Mouse (Mus musculus) lung, embryonic 14.5 days (tissue): ENCODE measurements around the gene Wdr73. TPM values are rescaled to one million over a fixed set of nuclear protein-coding genes. Genes with fewer than 3 reads are reported as not detected.

Experiments
- ATAC-seq: fragments of 200-750 bp; cut with Nextera tagmentation; 2 replicates; pipeline ENCODE4 v1.8.0; 2017; ENCODE audit warnings: mild to moderate bottlenecking, moderate TSS enrichment, moderate library complexity; ENCODE audit not compliant: insufficient read depth
- DNase-seq: peaks from one replicate; pipeline ENCODE4 v3.0.0-alpha.2; 2015
- H3K27ac ChIP-seq: fragments of 300-500 bp; sonication (generic); 2 replicates; pipeline ENCODE4 v1.5.1; 2014; ENCODE audit warnings: low read depth, mild to moderate bottlenecking, moderate library complexity
- H3K27me3 ChIP-seq: fragments of 300-500 bp; sonication (generic); 2 replicates; pipeline ENCODE4 v1.6.1; 2014; ENCODE audit warnings: low read length, control low read depth; ENCODE audit not compliant: insufficient read depth
- H3K36me3 ChIP-seq: fragments of 300-500 bp; sonication (generic); 2 replicates; pipeline ENCODE4 v1.6.1; 2014; ENCODE audit warnings: control low read depth; ENCODE audit not compliant: insufficient read depth
- H3K4me1 ChIP-seq: fragments of 300-500 bp; sonication (generic); 2 replicates; pipeline ENCODE4 v1.6.1; 2014; ENCODE audit warnings: antibody characterized with exemption, control low read depth; ENCODE audit not compliant: insufficient read depth
- H3K4me2 ChIP-seq: fragments of 300-500 bp; sonication (generic); 2 replicates; pipeline ENCODE4 v1.6.1; 2014; ENCODE audit warnings: mild to moderate bottlenecking
- H3K4me3 ChIP-seq: fragments of 300-500 bp; sonication (generic); 2 replicates; pipeline ENCODE4 v1.5.1; 2014; ENCODE audit warnings: low read depth, low read length
- H3K9ac ChIP-seq: fragments of 300-500 bp; sonication (generic); 2 replicates; pipeline ENCODE4 v1.6.1; 2014
- H3K9me3 ChIP-seq: fragments of 300-500 bp; sonication (generic); 2 replicates; pipeline ENCODE4 v1.6.1; 2016; ENCODE audit warnings: low read depth, low read length, control low read depth
- CTCF ChIP-seq: IDR thresholded peaks from 2 replicates; pipeline ENCODE4 v1.5.1; 2016; ENCODE audit warnings: antibody characterized with exemption, low read depth
- WGBS: fragments of 180-500 bp; shearing (Covaris S2); extraction: QIAGEN DNeasy Blood & Tissue Kit; methylation state at CpG from one replicate; pipeline ENCODE4 v1.1.7; 2014; 5-methylcytosine and 5-hydroxymethylcytosine counted together
- polyA plus RNA-seq: library from polyadenylated mRNA; unstranded; fragments of >200 nt; fragmentation: Nextera tagmentation; extraction: Ambion mirVana; gene quantifications from 2 replicates; pipeline ENCODE4 v1.2.1, GENCODE M21; 2014

Wdr73 gene
- polyA plus RNA-seq, 1 experiment from 2014 or later: 29.0 TPM

DNA sequence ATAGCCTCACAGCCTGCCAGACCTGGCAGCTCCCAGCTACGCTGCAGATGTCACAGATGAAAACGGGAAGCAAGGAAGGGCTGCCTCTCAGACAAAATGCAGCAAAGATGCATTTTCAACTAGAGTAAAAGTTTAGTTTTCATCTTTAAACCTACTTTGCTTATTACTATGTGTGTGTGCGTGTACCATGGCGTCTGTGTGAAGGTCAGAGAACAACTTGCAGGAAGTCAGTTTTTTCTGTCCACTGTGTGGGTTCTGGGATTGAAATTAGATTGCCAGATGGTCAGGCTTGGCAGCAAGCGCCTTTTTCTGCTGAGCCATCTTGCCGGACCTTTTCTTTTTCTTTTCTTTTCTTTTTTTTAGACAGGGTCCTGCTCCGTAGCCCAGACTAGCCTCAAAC is 6.9 kb downstream of the Wdr73 start:
- DNase-seq (no peak), ATAC-seq (no peak)
- H3K4me1 ChIP-seq: no peaks in the 10 kb centered on the region
- WGBS: 79% methylated on average over 7 of the region's 7 CpGs
- TF ChIP-seq CTCF: no peak
- peaks cover 87% of the 10 kb centered on the region for H3K36me3 ChIP-seq
- no peak overlapping the region for H3K9ac ChIP-seq
- no peaks in the 10 kb centered on the region for H3K9me3 ChIP-seq
- no peak overlapping the region for H3K27ac ChIP-seq
- no peaks in the 10 kb centered on the region for H3K27me3 ChIP-seq
- H3K4me3 ChIP-seq: no peak overlapping the region
- no peak overlapping the region for H3K4me2 ChIP-seq

DNA sequence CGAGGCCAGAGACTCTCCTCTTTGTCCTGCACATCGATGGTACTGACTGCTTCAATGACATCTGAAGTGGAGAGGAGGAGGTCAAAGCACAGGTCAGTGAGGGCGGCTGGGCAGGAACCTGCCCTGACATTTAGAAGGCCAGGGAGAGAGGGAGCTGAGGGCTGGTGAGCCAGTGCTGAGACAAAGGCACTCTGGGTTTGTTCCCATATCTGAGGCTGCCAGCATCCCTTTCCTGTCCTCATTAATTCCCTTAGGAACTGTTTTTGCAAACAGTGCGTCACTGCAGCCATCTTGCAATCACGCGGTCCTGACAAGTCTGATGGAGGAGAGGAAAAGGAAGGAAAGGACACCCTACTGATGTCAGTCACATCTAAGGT is 7.3 kb downstream of the Wdr73 start:
- no peak overlapping the region for H3K9ac ChIP-seq
- H3K9me3 ChIP-seq: no peaks in the 10 kb centered on the region
- ATAC-seq: no peak
- 68% methylated on average over 6 of the region's 6 CpGs for WGBS
- H3K27ac ChIP-seq: no peak overlapping the region; the same call in 1 of the 2 replicates
- no peak overlapping the region for H3K4me2 ChIP-seq
- H3K27me3 ChIP-seq: no peaks in the 10 kb centered on the region
- H3K36me3 ChIP-seq: peaks cover 85% of the 10 kb centered on the region
- no peak overlapping the region for H3K4me3 ChIP-seq
- peak; percentile 21 for DNase-seq
- no peak for TF ChIP-seq CTCF
- H3K4me1 ChIP-seq: no peaks in the 10 kb centered on the region

DNA sequence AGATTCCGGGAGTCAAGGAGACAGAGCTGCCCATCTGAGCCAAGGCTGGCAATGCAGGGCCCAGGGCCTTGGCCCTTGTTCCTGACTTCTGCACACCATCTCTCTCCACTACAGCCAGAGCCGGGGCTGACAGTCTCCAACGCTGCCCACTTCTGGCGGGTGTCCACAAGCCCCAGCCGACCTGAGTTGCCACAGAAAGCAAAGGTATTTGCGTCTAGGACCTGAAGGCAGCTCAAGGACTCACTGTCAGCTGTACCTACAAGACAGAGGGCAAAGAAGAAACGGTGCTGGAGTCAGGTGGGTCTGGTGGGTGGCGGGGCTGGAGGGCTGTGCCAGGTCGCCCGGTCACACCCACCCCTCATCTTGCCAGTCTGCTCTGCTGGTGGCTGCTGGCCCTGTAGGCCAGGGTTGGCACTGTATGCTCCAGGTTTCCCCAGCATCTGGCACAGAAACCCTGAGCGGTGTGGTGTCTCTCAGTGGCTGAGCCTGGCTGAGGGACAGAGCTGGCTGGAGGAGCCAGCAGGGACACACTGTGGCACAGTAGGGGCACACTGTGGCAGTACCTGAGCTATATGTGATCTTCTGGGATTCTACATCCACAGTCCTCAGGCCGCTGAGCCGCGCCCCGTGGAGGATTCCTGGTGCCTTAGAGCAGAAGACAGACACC is 7.8 kb downstream of the Wdr73 start:
- Histone ChIP-seq H3K4me3 (no peak overlapping the region), H3K9me3 (no peaks in the 10 kb centered on the region), H3K9ac (no peak overlapping the region), H3K27me3 (no peaks in the 10 kb centered on the region), H3K4me1 (no peaks in the 10 kb centered on the region), H3K36me3 (peaks cover 80% of the 10 kb centered on the region), H3K27ac (no peak overlapping the region; the same call in 1 of the 2 replicates), H3K4me2 (no peak overlapping the region)
- ATAC-seq (no peak), DNase-seq (no peak)
- TF ChIP-seq CTCF: no peak
- 88% methylated on average over 15 of the region's 15 CpGs for WGBS

DNA sequence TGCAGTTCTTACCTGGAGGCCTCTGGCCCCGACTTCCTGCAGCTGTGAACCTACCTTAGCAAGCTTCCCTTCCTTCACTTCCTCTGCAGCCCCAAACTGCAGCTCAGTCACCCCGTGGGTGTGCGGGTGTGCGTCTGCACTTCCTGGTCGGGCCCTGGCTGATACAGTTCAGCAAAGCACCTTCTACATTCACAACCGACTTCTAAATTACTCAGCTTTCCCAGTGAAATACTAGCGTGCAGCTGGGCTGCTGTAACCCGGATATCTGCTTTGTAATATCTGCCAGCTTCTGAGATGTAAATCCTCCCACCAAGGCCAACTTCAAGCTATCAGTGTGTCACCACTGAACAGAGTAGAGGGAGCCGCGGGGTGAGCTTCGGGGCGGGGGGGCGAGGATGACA is 11.2 kb downstream of the Wdr73 start:
- Histone ChIP-seq H3K27me3 (no peaks in the 10 kb centered on the region), H3K36me3 (peaks cover 50% of the 10 kb centered on the region), H3K4me3 (no peak overlapping the region), H3K4me2 (no peak overlapping the region), H3K27ac (peak overlapping the region; percentile 32; the same call in 1 of the 2 replicates), H3K4me1 (no peaks in the 10 kb centered on the region), H3K9me3 (no peaks in the 10 kb centered on the region), H3K9ac (no peak overlapping the region)
- no peak for TF ChIP-seq CTCF
- 75% methylated on average over 13 of the region's 13 CpGs for WGBS
- DNase-seq: no peak
- no peak for ATAC-seq

DNA sequence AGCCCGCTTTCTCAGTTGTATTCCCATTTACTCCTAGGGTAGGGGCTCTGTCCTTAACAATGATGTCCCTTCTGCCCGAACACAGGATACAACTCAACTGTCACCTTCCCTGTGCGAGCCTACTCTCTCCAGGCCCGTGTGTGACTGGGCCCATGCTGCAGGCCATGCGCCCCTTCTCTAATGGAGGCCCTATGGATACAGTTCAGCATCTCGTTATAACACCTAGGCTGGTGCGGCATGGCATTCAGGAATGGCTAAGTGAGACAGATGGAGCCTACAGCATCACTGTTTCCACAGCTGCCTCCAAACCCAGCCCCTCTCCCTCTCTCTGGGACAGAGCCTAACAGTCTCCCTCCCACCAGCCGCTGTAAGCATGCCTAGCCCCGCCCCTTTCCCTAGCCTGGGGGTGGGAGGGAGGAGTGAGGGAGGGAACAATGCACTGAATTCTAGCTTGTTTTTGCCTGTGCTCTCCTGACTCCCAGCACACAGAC is 12.0 kb downstream of the Wdr73 start:
- ATAC-seq: peak; percentile 81
- Histone ChIP-seq H3K27me3 (no peaks in the 10 kb centered on the region), H3K9ac (no peak overlapping the region), H3K4me2 (no peak overlapping the region), H3K4me1 (no peaks in the 10 kb centered on the region), H3K4me3 (no peak overlapping the region), H3K36me3 (peaks cover 43% of the 10 kb centered on the region), H3K9me3 (no peaks in the 10 kb centered on the region), H3K27ac (peak overlapping the region; percentile 32; the same call in 1 of the 2 replicates)
- TF ChIP-seq CTCF: no peak
- 41% methylated on average over 9 of the region's 9 CpGs for WGBS
- peak; percentile 78 for DNase-seq

DNA sequence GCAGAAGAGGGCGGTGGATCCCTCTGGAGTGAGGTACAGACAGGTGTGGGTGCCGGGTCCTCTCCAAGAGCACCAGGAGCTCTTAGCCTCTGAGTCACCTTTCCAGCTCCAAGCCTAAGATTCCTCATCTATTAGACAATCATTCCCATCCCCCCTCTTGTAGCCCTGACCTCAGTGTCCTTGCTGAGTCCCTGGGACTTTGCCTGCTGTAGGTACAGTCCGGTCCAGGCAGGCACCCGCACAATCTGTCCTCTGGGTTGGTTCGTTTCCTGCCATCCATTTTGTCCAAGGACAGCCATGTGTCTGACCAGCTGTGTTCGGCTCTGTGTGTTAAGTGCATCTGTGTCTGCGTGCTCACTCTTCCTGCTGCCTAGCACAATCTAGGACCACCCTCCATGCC is 12.5 kb downstream of the Wdr73 start:
- no peak overlapping the region for H3K4me3 ChIP-seq
- no peak overlapping the region for H3K9ac ChIP-seq
- WGBS: 59% methylated on average over 7 of the region's 7 CpGs
- no peak for TF ChIP-seq CTCF
- DNase-seq (no peak), ATAC-seq (no peak)
- H3K27me3 ChIP-seq: no peaks in the 10 kb centered on the region
- H3K9me3 ChIP-seq: no peaks in the 10 kb centered on the region
- H3K4me1 ChIP-seq: no peaks in the 10 kb centered on the region
- H3K36me3 ChIP-seq: peaks cover 38% of the 10 kb centered on the region
- no peak overlapping the region for H3K4me2 ChIP-seq
- H3K27ac ChIP-seq: peak overlapping the region; percentile 14; the same call in 1 of the 2 replicates

DNA sequence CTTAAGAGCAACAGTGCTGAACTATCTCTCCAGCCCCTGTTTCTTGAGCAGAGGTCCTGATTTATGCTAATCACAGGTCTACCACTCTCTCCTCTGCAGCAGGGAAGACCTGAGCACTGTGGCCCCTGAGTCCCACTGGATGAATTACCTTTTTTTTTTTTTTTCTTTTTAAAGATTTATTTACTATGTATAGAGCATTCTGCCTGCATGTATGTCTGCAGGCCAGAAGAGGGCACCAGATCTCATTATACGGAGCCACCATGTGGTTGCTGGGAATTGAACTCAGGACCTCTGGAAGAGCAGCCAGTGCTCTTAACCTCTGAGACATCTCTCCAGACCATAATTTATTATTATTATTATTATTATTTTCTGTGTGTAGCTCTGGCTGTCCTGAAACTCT is 15.4 kb downstream of the Wdr73 start:
- ATAC-seq: no peak
- WGBS: 0% methylated on average over 1 of the region's 1 CpGs
- no peaks in the 10 kb centered on the region for H3K27me3 ChIP-seq
- no peaks in the 10 kb centered on the region for H3K4me1 ChIP-seq
- no peak overlapping the region for H3K9ac ChIP-seq
- peak; percentile 64 for DNase-seq
- H3K36me3 ChIP-seq: peaks cover 9% of the 10 kb centered on the region
- no peak overlapping the region for H3K27ac ChIP-seq
- no peaks in the 10 kb centered on the region for H3K9me3 ChIP-seq
- no peak overlapping the region for H3K4me2 ChIP-seq
- H3K4me3 ChIP-seq: no peak overlapping the region
- TF ChIP-seq CTCF: peak; percentile 56
